Mouse (Mus musculus): Measurements from ENCODE around the gene Vash2.

Vash2 gene

GRCm38 (mm10) chr1:190976887-190977573, 2.1 kb downstream of the Vash2 start:
- DNase-seq (ENCODE audit: low spot score) = no peak

- DNase-seq (ENCODE audit: low spot score) = no peak
These were observed 4.3 kb downstream of the Vash2 start for GRCm38 (mm10) chr1:190974833-190975232.

- no peak for DNase-seq (ENCODE audit: low spot score)
These were observed 4.9 kb downstream of the Vash2 start for GRCm38 (mm10) chr1:190974191-190974590.

- peak; percentile 31 for DNase-seq (ENCODE audit: low spot score)
These were observed 6.4 kb downstream of the Vash2 start for GRCm38 (mm10) chr1:190972612-190973192.

- no peak for DNase-seq (ENCODE audit: low spot score)
These were observed 7.1 kb downstream of the Vash2 start for GRCm38 (mm10) chr1:190971708-190972610.

- no peak for DNase-seq (ENCODE audit: low spot score)
These were observed 11.1 kb downstream of the Vash2 start for GRCm38 (mm10) chr1:190968010-190968409.

- DNase-seq (ENCODE audit: low spot score) = no peak
These were observed 13.9 kb downstream of the Vash2 start for GRCm38 (mm10) chr1:190964992-190965780.

- DNase-seq (ENCODE audit: low spot score) = no peak
These were observed 16.3 kb downstream of the Vash2 start for GRCm38 (mm10) chr1:190962760-190963159.

- DNase-seq (ENCODE audit: low spot score) = no peak
These were observed 20.3 kb downstream of the Vash2 start for GRCm38 (mm10) chr1:190958821-190959220.

- no peak for DNase-seq (ENCODE audit: low spot score)
These were observed 26.1 kb downstream of the Vash2 start for GRCm38 (mm10) chr1:190953009-190953408.

- no peak for DNase-seq (ENCODE audit: low spot score)
These were observed 28.1 kb downstream of the Vash2 start for GRCm38 (mm10) chr1:190951014-190951413.

- no peak for DNase-seq (ENCODE audit: low spot score)
These were observed 30.2 kb downstream of the Vash2 start for GRCm38 (mm10) chr1:190948846-190949245.

GRCm38 (mm10) chr1:190948439-190948838, 30.7 kb downstream of the Vash2 start:
- DNase-seq (ENCODE audit: low spot score) = no peak

GRCm38 (mm10) chr1:190947986-190948385, 31.1 kb downstream of the Vash2 start:
- no peak for DNase-seq (ENCODE audit: low spot score)

- no peak for DNase-seq (ENCODE audit: low spot score)
These were observed 34.9 kb downstream of the Vash2 start for GRCm38 (mm10) chr1:190944109-190944760.

- DNase-seq (ENCODE audit: low spot score) = no peak
These were observed 39.3 kb downstream of the Vash2 start for GRCm38 (mm10) chr1:190939803-190940202.

- DNase-seq (ENCODE audit: low spot score) = no peak
These were observed 48.9 kb downstream of the Vash2 start for GRCm38 (mm10) chr1:190930181-190930580.

- peak; percentile 54 for DNase-seq (ENCODE audit: low spot score)
These were observed 49.9 kb downstream of the Vash2 start for GRCm38 (mm10) chr1:190929010-190929695.

- DNase-seq (ENCODE audit: low spot score) = peak; percentile 97
These were observed 50.6 kb downstream of the Vash2 start for GRCm38 (mm10) chr1:190928370-190929009.

GRCm38 (mm10) chr1:190927751-190928369, 51.2 kb downstream of the Vash2 start:
- no peak for DNase-seq (ENCODE audit: low spot score)

Data from testis, postnatal 14 days (tissue).